Mouse (Mus musculus): ENCODE measurements around the gene Adam23.

Gene Adam23

GRCm38 (mm10) chr1:63445656-63446046, at the start of gene Adam23:
Gene Adam23, plus strand, starts transcription at chr1:63445891.
- no peak for DNase-seq (ENCODE audit: low spot score)

- no peak for DNase-seq (ENCODE audit: low spot score)
Observed at GRCm38 (mm10) chr1:63401130-63401529, 44.6 kb upstream of the Adam23 start.

- DNase-seq (ENCODE audit: low spot score), result peak; percentile 1
Observed at GRCm38 (mm10) chr1:63403601-63404000, 42.1 kb upstream of the Adam23 start.

- DNase-seq (ENCODE audit: low spot score), result no peak
Observed at GRCm38 (mm10) chr1:63408344-63408743, 37.3 kb upstream of the Adam23 start.

GRCm38 (mm10) chr1:63418491-63418890, 27.2 kb upstream of the Adam23 start:
- no peak for DNase-seq (ENCODE audit: low spot score)

- no peak for DNase-seq (ENCODE audit: low spot score)
Observed at GRCm38 (mm10) chr1:63430668-63431067, 15.0 kb upstream of the Adam23 start.

- no peak for DNase-seq (ENCODE audit: low spot score)
Observed at GRCm38 (mm10) chr1:63431166-63431565, 14.5 kb upstream of the Adam23 start.

- no peak for DNase-seq (ENCODE audit: low spot score)
Observed at GRCm38 (mm10) chr1:63431842-63432241, 13.8 kb upstream of the Adam23 start.

- no peak for DNase-seq (ENCODE audit: low spot score)
Observed at GRCm38 (mm10) chr1:63434052-63434451, 11.6 kb upstream of the Adam23 start.

- no peak for DNase-seq (ENCODE audit: low spot score)
Observed at GRCm38 (mm10) chr1:63437529-63437928, 8.2 kb upstream of the Adam23 start.

- no peak for DNase-seq (ENCODE audit: low spot score)
Observed at GRCm38 (mm10) chr1:63442186-63442585, 3.5 kb upstream of the Adam23 start.

GRCm38 (mm10) chr1:63442616-63443015, 3.1 kb upstream of the Adam23 start:
- no peak for DNase-seq (ENCODE audit: low spot score)

- no peak for DNase-seq (ENCODE audit: low spot score)
Observed at GRCm38 (mm10) chr1:63445149-63445609, 512 bp upstream of the Adam23 start.

- DNase-seq (ENCODE audit: low spot score), result no peak
Observed at GRCm38 (mm10) chr1:63446047-63446704, 485 bp downstream of the Adam23 start.

- DNase-seq (ENCODE audit: low spot score), result no peak
Observed at GRCm38 (mm10) chr1:63446721-63447120, 1.0 kb downstream of the Adam23 start.

GRCm38 (mm10) chr1:63450091-63450490, 4.4 kb downstream of the Adam23 start:
- DNase-seq (ENCODE audit: low spot score), result no peak

- DNase-seq (ENCODE audit: low spot score), result peak; percentile 8
Observed at GRCm38 (mm10) chr1:63453332-63453887, 7.7 kb downstream of the Adam23 start.

GRCm38 (mm10) chr1:63457801-63458519, 12.3 kb downstream of the Adam23 start:
- no peak for DNase-seq (ENCODE audit: low spot score)

GRCm38 (mm10) chr1:63459151-63459550, 13.5 kb downstream of the Adam23 start:
- DNase-seq (ENCODE audit: low spot score), result no peak

- no peak for DNase-seq (ENCODE audit: low spot score)
Observed at GRCm38 (mm10) chr1:63459926-63460325, 14.2 kb downstream of the Adam23 start.

GRCm38 (mm10) chr1:63464441-63464840, 18.8 kb downstream of the Adam23 start:
- DNase-seq (ENCODE audit: low spot score), result no peak

- DNase-seq (ENCODE audit: low spot score), result no peak
Observed at GRCm38 (mm10) chr1:63473272-63473671, 27.6 kb downstream of the Adam23 start.

- DNase-seq (ENCODE audit: low spot score), result no peak
Observed at GRCm38 (mm10) chr1:63473696-63474095, 28.0 kb downstream of the Adam23 start.
